Mouse (Mus musculus): ENCODE measurements at regions not wholly inside any gene's neighbourhood (a gene's known extent, or its start where the extent isn't known, plus 50 kb on each side); places are given as distances from the start of the nearest gene placed in this dataset.
"Not testable (repeated sequence)": the region's sequence is repeated elsewhere in the genome, so short reads cannot be mapped to it uniquely, and the experiment has no call there.

- no peak for ATAC-seq (ENCODE audit: low FRiP score)
- no peaks in the 10 kb centered on the region for H3K9me3 ChIP-seq
- peaks cover 8% of the 10 kb centered on the region; the same call in 1 of the 2 replicates for H3K4me1 ChIP-seq (replicated peaks)
- 58% methylated on average over 13 of the region's 13 CpGs for WGBS
- H3K4me3 ChIP-seq = no peak overlapping the region
- peak overlapping the region; percentile 36; the same call in 1 of the 2 replicates for H3K27ac ChIP-seq
- no peak overlapping the region for H3K9ac ChIP-seq
- no peaks in the 10 kb centered on the region for H3K36me3 ChIP-seq
- H3K4me2 ChIP-seq = no peak overlapping the region
- no peaks in the 10 kb centered on the region for H3K27me3 ChIP-seq
Observed at GRCm38 (mm10) chr13:57016465-57017272, 120.9 kb upstream of the Trpc7 start.

GRCm38 (mm10) chr13:57007236-57007635 is 111.4 kb upstream of the Trpc7 start:
- not testable (repeated sequence) for H3K9ac ChIP-seq; H3K4me2 ChIP-seq; H3K4me3 ChIP-seq; H3K27me3 ChIP-seq; ATAC-seq (ENCODE audit: low FRiP score); H3K36me3 ChIP-seq; H3K27ac ChIP-seq; H3K9me3 ChIP-seq
- WGBS = 94% methylated on average over 8 of the region's 8 CpGs
- peaks cover 13% of the 10 kb centered on the region for H3K4me1 ChIP-seq (replicated peaks)

- Histone ChIP-seq H3K4me2 (no peak overlapping the region), H3K9me3 (no peaks in the 10 kb centered on the region), H3K27me3 (no peaks in the 10 kb centered on the region), H3K4me1 (replicated peaks) (peaks cover 22% of the 10 kb centered on the region), H3K9ac (no peak overlapping the region), H3K36me3 (no peaks in the 10 kb centered on the region), H3K27ac (peak overlapping the region; percentile 67), H3K4me3 (no peak overlapping the region)
- ATAC-seq (ENCODE audit: low FRiP score) = 0 out of 2 replicates have a peak, but pooled peaks have one; percentile 21
- WGBS = 14% methylated on average over 8 of the region's 8 CpGs
Observed at GRCm38 (mm10) chr13:57003565-57004132, 107.9 kb upstream of the Trpc7 start.

- no peak overlapping the region for H3K4me2 ChIP-seq
- no peaks in the 10 kb centered on the region for H3K27me3 ChIP-seq
- no peak for ATAC-seq (ENCODE audit: low FRiP score)
- H3K9me3 ChIP-seq = no peaks in the 10 kb centered on the region; the same call in 1 of the 2 replicates
- H3K27ac ChIP-seq = no peak overlapping the region
- peaks cover 12% of the 10 kb centered on the region for H3K4me1 ChIP-seq (replicated peaks)
- no peak overlapping the region for H3K4me3 ChIP-seq
- H3K9ac ChIP-seq = no peak overlapping the region
- H3K36me3 ChIP-seq = no peaks in the 10 kb centered on the region
Observed at GRCm38 (mm10) chr13:56992022-56992421, 96.2 kb upstream of the Trpc7 start.

- ATAC-seq (ENCODE audit: low FRiP score) = no peak
- H3K27me3 ChIP-seq = no peaks in the 10 kb centered on the region
- no peak overlapping the region for H3K4me3 ChIP-seq
- H3K4me2 ChIP-seq = no peak overlapping the region
- no peak overlapping the region for H3K9ac ChIP-seq
- no peaks in the 10 kb centered on the region for H3K4me1 ChIP-seq (replicated peaks)
- no peaks in the 10 kb centered on the region; the same call in 1 of the 2 replicates for H3K36me3 ChIP-seq
- 69% methylated on average over 3 of the region's 3 CpGs for WGBS
- peaks cover 10% of the 10 kb centered on the region for H3K9me3 ChIP-seq
- H3K27ac ChIP-seq = no peak overlapping the region
Observed at GRCm38 (mm10) chr13:56974063-56974462, 78.3 kb upstream of the Trpc7 start.

- WGBS = 44% methylated on average over 5 of the region's 5 CpGs
- no peak for ATAC-seq (ENCODE audit: low FRiP score)
- no peaks in the 10 kb centered on the region for H3K27me3 ChIP-seq
- H3K4me2 ChIP-seq = no peak overlapping the region
- no peaks in the 10 kb centered on the region for H3K36me3 ChIP-seq
- no peak overlapping the region for H3K9ac ChIP-seq
- no peak overlapping the region for H3K27ac ChIP-seq
- no peak overlapping the region for H3K4me3 ChIP-seq
- no peaks in the 10 kb centered on the region for H3K9me3 ChIP-seq
- H3K4me1 ChIP-seq (replicated peaks) = no peaks in the 10 kb centered on the region
Observed at GRCm38 (mm10) chr13:56955358-56955757, 59.6 kb upstream of the Trpc7 start.

- Histone ChIP-seq H3K4me2 (no peak overlapping the region), H3K36me3 (no peaks in the 10 kb centered on the region), H3K4me3 (no peak overlapping the region), H3K4me1 (replicated peaks) (no peaks in the 10 kb centered on the region), H3K9me3 (no peaks in the 10 kb centered on the region), H3K9ac (no peak overlapping the region), H3K27me3 (no peaks in the 10 kb centered on the region), H3K27ac (no peak overlapping the region)
- ATAC-seq (ENCODE audit: low FRiP score) = no peak
- 70% methylated on average over 6 of the region's 6 CpGs for WGBS
Observed at GRCm38 (mm10) chr13:56948086-56948485, 52.3 kb upstream of the Trpc7 start.

GRCm38 (mm10) chr13:56947266-56947665 is 51.5 kb upstream of the Trpc7 start:
- no peaks in the 10 kb centered on the region for H3K27me3 ChIP-seq
- H3K36me3 ChIP-seq = no peaks in the 10 kb centered on the region
- WGBS = 88% methylated on average over 7 of the region's 7 CpGs
- H3K4me2 ChIP-seq = no peak overlapping the region
- no peak overlapping the region for H3K27ac ChIP-seq
- no peak overlapping the region for H3K9ac ChIP-seq
- no peaks in the 10 kb centered on the region for H3K4me1 ChIP-seq (replicated peaks)
- no peak for ATAC-seq (ENCODE audit: low FRiP score)
- H3K9me3 ChIP-seq = no peaks in the 10 kb centered on the region
- no peak overlapping the region for H3K4me3 ChIP-seq

All from hindbrain, embryonic 13.5 days (tissue).